Mouse (Mus musculus): ENCODE measurements around the gene Nt5dc2.

DNA sequence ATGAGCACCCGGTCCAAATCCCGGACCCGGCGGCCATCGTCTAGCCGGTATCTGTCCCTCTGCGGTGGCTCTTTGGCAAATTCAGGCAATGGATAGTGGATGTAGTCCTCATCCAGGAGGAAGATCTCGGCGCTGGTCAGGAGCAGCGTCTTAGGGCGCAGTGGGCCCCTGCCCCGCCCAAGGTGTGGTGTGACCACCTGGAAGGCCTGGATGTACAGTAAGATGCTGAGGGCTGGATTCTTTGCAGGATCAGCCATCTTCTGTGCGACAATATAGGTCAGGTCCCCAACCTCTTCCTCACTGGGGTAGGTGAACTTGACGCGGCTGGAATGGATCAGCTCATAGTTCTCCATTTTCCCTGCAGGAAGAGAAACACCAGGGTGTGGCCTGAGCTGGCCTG lies 41.0 kb downstream of the Nt5dc2 start:
- TF ChIP-seq POLR2A (IDR thresholded peaks at IDR 0.05; ENCODE audit: borderline replicate concordance, insufficient read depth, low read length) (no peak), CTCF (IDR thresholded peaks at IDR 0.05; ENCODE audit: borderline replicate concordance, insufficient read depth, low read depth, low read length) (no peak)

All from cerebellum, adult 2 months (tissue).